Mouse (Mus musculus) left cerebral cortex, postnatal 4 days (tissue): ENCODE results near the gene Taok1. TPM values are rescaled to one million over a fixed set of nuclear protein-coding genes. Genes with fewer than 3 reads are reported as not detected.
"Not testable (repeated sequence)": the region's sequence is repeated elsewhere in the genome, so short reads cannot be mapped to it uniquely, and the experiment has no call there.

Source experiments
- DNase-seq: peaks from one replicate; pipeline ENCODE4 v3.0.0-alpha.2; 2022
- intact Hi-C: fragments of 180-260 bp; cut with DNase I; formaldehyde crosslinking; loops from one replicate; pipeline ENCODE4 v1.15.1; 2025
- total RNA-seq, 2 experiments: library from RNA; stranded (reverse); gene quantifications; 2 replicates each; pipeline ENCODE4 v1.2.3; 2021

The Taok1 gene
- 100 to 1,000 TPM; 104 to 113 TPM for total RNA-seq

- DNase-seq: peak; percentile 98
- intact Hi-C loops: no loop called here
These were observed at the start of gene Taok1 for GRCm38 (mm10) chr11:77607538-77608455. TSS of gene Taok1 (minus strand) at chr11:77607815.

- DNase-seq, intact Hi-C loops: not testable (repeated sequence)
These were observed 46.0 kb upstream of the Taok1 start for GRCm38 (mm10) chr11:77653406-77654190.

- DNase-seq: no peak
- intact Hi-C loops: no loop called here
These were observed 44.9 kb upstream of the Taok1 start for GRCm38 (mm10) chr11:77652484-77652883.

GRCm38 (mm10) chr11:77648878-77649277 is 41.3 kb upstream of the Taok1 start:
- intact Hi-C loops: no loop called here
- DNase-seq: no peak

GRCm38 (mm10) chr11:77645481-77645880 is 37.9 kb upstream of the Taok1 start:
- no peak for DNase-seq
- intact Hi-C loops: no loop called here

GRCm38 (mm10) chr11:77641390-77641789 is 33.8 kb upstream of the Taok1 start:
- no peak for DNase-seq
- intact Hi-C loops: no loop called here

GRCm38 (mm10) chr11:77630257-77630670 is 22.6 kb upstream of the Taok1 start:
- DNase-seq: peak; percentile 77
- intact Hi-C loops: loop anchor here (10.0 kb wide), 1 partner anchor 415 kb away; the partner anchor contains the start of gene Ssh2

GRCm38 (mm10) chr11:77629476-77629875 is 21.9 kb upstream of the Taok1 start:
- DNase-seq: no peak
- intact Hi-C loops: no loop called here

- intact Hi-C loops: no loop called here
- no peak for DNase-seq
These were observed 19.3 kb upstream of the Taok1 start for GRCm38 (mm10) chr11:77626596-77627535.

- intact Hi-C loops: no loop called here
- DNase-seq: peak; percentile 67
These were observed 17.6 kb upstream of the Taok1 start for GRCm38 (mm10) chr11:77625061-77625855.

GRCm38 (mm10) chr11:77624441-77625060 is 16.9 kb upstream of the Taok1 start:
- intact Hi-C loops: no loop called here
- DNase-seq: peak; percentile 48

GRCm38 (mm10) chr11:77624002-77624401 is 16.4 kb upstream of the Taok1 start:
- DNase-seq: no peak
- intact Hi-C loops: no loop called here

GRCm38 (mm10) chr11:77621902-77622535 is 14.4 kb upstream of the Taok1 start:
- intact Hi-C loops: no loop called here
- no peak for DNase-seq

GRCm38 (mm10) chr11:77615084-77615624 is 7.5 kb upstream of the Taok1 start:
- intact Hi-C loops: no loop called here

GRCm38 (mm10) chr11:77606835-77607537 is 629 bp downstream of the Taok1 start:
- intact Hi-C loops: no loop called here
- peak; percentile 48 for DNase-seq

More at GRCm38 (mm10) chr11:77615084-77615624, 7.5 kb upstream of the Taok1 start:
- no peak for DNase-seq

GRCm38 (mm10) chr11:77606469-77606834 is 1.2 kb downstream of the Taok1 start:
- intact Hi-C loops: no loop called here
- peak; percentile 17 for DNase-seq

- DNase-seq: no peak
- intact Hi-C loops: no loop called here
These were observed 10.3 kb downstream of the Taok1 start for GRCm38 (mm10) chr11:77597266-77597665.

GRCm38 (mm10) chr11:77591388-77591787 is 16.2 kb downstream of the Taok1 start:
- no peak for DNase-seq
- intact Hi-C loops: no loop called here
